Mouse (Mus musculus): ENCODE data around the gene Scn4b. TPM values are rescaled to one million over a fixed set of nuclear protein-coding genes. Genes with fewer than 3 reads are reported as not detected.

Gene Scn4b
- polyA plus RNA-seq (2015; fragmentation: Nextera tagmentation; extraction: Ambion mirVana), result 0.48 and 0.65 TPM in 2 replicates

GRCm38 (mm10) chr9:45138191-45139032 lies at the start of gene Scn4b:
Scn4b (plus strand) TSS chr9:45138395.
- Histone ChIP-seq H3K27me3 (peaks cover 88% of the 10 kb centered on the region), H3K4me2 (peak within 1 kb of the TSS; percentile 71), H3K4me1 (peaks cover 14% of the 10 kb centered on the region), H3K4me3 (peak within 1 kb of the TSS; percentile 38), H3K27ac (no peak within 1 kb of the TSS), H3K9ac (no peak within 1 kb of the TSS), H3K36me3 (no peaks in the 10 kb centered on the region), H3K9me3 (no peaks in the 10 kb centered on the region)
- WGBS, result under 1% methylated on average over 72 of the region's 76 CpGs
- peak; percentile 33; the same call in 1 of the 2 replicates for ATAC-seq (ENCODE audit: borderline replicate concordance, extremely low read depth, low FRiP score, low TSS enrichment)

- H3K27me3 ChIP-seq, result no peaks in the 10 kb centered on the region
- H3K9me3 ChIP-seq, result no peaks in the 10 kb centered on the region
- no peak overlapping the region for H3K4me2 ChIP-seq
- no peak for ATAC-seq (ENCODE audit: borderline replicate concordance, extremely low read depth, low FRiP score, low TSS enrichment)
- no peaks in the 10 kb centered on the region for H3K4me1 ChIP-seq
- WGBS, result 53% methylated on average over 3 of the region's 3 CpGs
- H3K9ac ChIP-seq, result no peak overlapping the region
- H3K36me3 ChIP-seq, result no peaks in the 10 kb centered on the region
- H3K27ac ChIP-seq, result no peak overlapping the region
- no peak overlapping the region for H3K4me3 ChIP-seq
These were observed 47.4 kb upstream of the Scn4b start for GRCm38 (mm10) chr9:45090811-45091210.

DNA sequence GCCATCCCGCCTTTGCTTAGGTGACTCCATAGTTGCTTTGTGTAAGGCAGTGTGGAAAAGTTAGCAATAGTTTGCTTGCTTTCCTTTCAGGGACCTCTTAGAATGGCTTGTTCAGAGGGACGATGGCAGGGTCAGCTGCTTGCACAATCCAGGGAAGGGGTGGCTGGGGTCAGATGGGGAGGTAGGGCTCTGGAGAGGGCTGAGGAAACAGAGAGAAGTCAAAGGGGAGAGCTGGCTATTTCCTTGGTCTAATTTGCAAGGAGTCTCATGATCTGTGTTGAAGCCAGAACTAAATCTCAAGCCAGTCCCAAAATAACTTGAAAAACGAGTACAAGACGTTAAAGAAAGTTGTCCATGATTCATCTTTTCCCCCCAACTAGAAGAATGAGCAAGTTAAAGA lies 45.6 kb upstream of the Scn4b start:
- Histone ChIP-seq H3K27ac (no peak overlapping the region), H3K4me1 (no peaks in the 10 kb centered on the region), H3K4me2 (no peak overlapping the region), H3K9ac (no peak overlapping the region), H3K9me3 (no peaks in the 10 kb centered on the region), H3K4me3 (no peak overlapping the region), H3K27me3 (no peaks in the 10 kb centered on the region), H3K36me3 (no peaks in the 10 kb centered on the region)
- 36% methylated on average over 4 of the region's 4 CpGs for WGBS
- ATAC-seq (ENCODE audit: borderline replicate concordance, extremely low read depth, low FRiP score, low TSS enrichment), result no peak

GRCm38 (mm10) chr9:45095149-45095937 lies 42.9 kb upstream of the Scn4b start:
- H3K9me3 ChIP-seq, result no peaks in the 10 kb centered on the region
- H3K4me3 ChIP-seq, result no peak overlapping the region
- no peak overlapping the region for H3K4me2 ChIP-seq
- H3K36me3 ChIP-seq, result no peaks in the 10 kb centered on the region
- H3K27ac ChIP-seq, result no peak overlapping the region
- no peaks in the 10 kb centered on the region for H3K4me1 ChIP-seq
- WGBS, result 63% methylated on average over 6 of the region's 6 CpGs
- no peaks in the 10 kb centered on the region for H3K27me3 ChIP-seq
- H3K9ac ChIP-seq, result no peak overlapping the region
- no peak for ATAC-seq (ENCODE audit: borderline replicate concordance, extremely low read depth, low FRiP score, low TSS enrichment)

- Histone ChIP-seq H3K27me3 (no peaks in the 10 kb centered on the region), H3K4me3 (no peak overlapping the region), H3K27ac (no peak overlapping the region), H3K4me1 (no peaks in the 10 kb centered on the region), H3K9ac (no peak overlapping the region), H3K9me3 (no peaks in the 10 kb centered on the region), H3K4me2 (no peak overlapping the region), H3K36me3 (no peaks in the 10 kb centered on the region)
- ATAC-seq (ENCODE audit: borderline replicate concordance, extremely low read depth, low FRiP score, low TSS enrichment), result no peak
- WGBS, result 72% methylated on average over 5 of the region's 5 CpGs
These were observed 40.3 kb upstream of the Scn4b start for GRCm38 (mm10) chr9:45097877-45098276.

DNA sequence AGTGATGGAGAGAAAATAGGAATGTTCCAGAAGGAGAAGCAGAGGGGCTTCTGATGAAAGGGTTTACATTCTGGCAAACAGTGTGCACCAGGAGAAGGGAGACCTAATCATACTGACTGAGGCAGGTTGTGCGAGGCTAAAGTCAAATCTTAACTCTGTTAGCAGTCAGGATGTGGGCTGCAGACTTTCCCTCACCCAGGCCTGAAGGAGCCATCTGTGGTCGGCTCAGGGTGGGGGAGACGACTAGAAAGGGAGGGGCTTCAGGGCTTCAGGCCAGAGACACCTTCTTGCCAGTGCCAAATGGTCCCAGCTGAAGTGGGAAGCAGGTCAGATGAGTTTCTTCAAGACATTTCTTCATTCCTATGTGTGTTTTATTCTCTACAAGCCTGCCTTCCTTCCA lies 39.8 kb upstream of the Scn4b start:
- 40% methylated on average over 3 of the region's 3 CpGs for WGBS
- Histone ChIP-seq H3K36me3 (no peaks in the 10 kb centered on the region), H3K4me1 (no peaks in the 10 kb centered on the region), H3K27me3 (no peaks in the 10 kb centered on the region), H3K27ac (no peak overlapping the region), H3K4me2 (no peak overlapping the region), H3K9me3 (no peaks in the 10 kb centered on the region), H3K9ac (no peak overlapping the region), H3K4me3 (no peak overlapping the region)
- no peak for ATAC-seq (ENCODE audit: borderline replicate concordance, extremely low read depth, low FRiP score, low TSS enrichment)

- Histone ChIP-seq H3K27ac (no peak overlapping the region), H3K9ac (no peak overlapping the region), H3K4me3 (no peak overlapping the region), H3K4me2 (no peak overlapping the region), H3K9me3 (no peaks in the 10 kb centered on the region), H3K36me3 (no peaks in the 10 kb centered on the region), H3K27me3 (no peaks in the 10 kb centered on the region), H3K4me1 (no peaks in the 10 kb centered on the region)
- WGBS, result 80% methylated on average over 1 of the region's 1 CpGs
- no peak for ATAC-seq (ENCODE audit: borderline replicate concordance, extremely low read depth, low FRiP score, low TSS enrichment)
These were observed 35.7 kb upstream of the Scn4b start for GRCm38 (mm10) chr9:45102528-45102927.

- no peak for ATAC-seq (ENCODE audit: borderline replicate concordance, extremely low read depth, low FRiP score, low TSS enrichment)
- H3K4me1 ChIP-seq, result no peaks in the 10 kb centered on the region
- WGBS, result 45% methylated on average over 11 of the region's 11 CpGs
- H3K9me3 ChIP-seq, result no peaks in the 10 kb centered on the region
- no peaks in the 10 kb centered on the region for H3K27me3 ChIP-seq
- no peak overlapping the region for H3K4me2 ChIP-seq
- H3K27ac ChIP-seq, result no peak overlapping the region
- no peak overlapping the region for H3K4me3 ChIP-seq
- H3K36me3 ChIP-seq, result no peaks in the 10 kb centered on the region
- H3K9ac ChIP-seq, result no peak overlapping the region
These were observed 34.8 kb upstream of the Scn4b start for GRCm38 (mm10) chr9:45103211-45103979.

DNA sequence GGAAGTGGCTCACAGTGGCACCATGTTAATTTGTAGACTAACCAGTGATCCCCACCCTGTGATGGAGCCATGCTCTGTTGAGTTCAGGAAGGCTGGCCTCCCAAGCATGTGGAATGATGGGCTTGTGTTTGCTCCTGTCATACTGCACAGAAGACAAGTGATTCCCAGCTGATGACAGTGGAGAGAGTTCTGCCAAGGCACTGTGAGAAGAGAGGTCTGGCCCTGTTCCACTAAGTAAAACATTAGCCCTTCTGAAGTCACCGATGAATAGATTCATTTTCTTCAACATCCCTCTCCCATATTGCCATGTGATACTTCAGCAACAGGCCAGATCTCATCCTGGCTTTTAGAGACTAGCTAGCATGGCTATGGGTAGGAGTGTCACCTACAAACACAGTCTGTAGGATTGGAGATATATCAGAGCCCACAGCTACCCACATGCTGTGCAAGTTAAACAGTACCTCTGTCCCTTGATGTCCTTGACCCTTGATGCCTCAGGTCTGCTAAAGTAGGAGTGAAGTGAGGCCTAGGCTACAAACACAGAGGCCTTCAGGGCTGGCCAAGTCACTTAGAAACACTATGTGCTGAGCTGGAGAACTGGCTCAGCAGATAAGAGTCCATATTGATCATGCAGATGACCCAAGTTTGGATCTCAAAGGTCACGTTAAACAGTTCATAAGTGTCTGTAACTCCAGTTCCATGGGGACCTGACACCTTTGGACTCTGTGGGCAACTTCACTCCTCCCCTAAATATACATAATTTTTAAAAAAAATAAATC lies 32.4 kb upstream of the Scn4b start:
- H3K4me1 ChIP-seq, result no peaks in the 10 kb centered on the region
- no peak overlapping the region for H3K4me2 ChIP-seq
- no peaks in the 10 kb centered on the region for H3K27me3 ChIP-seq
- no peaks in the 10 kb centered on the region for H3K36me3 ChIP-seq
- H3K27ac ChIP-seq, result no peak overlapping the region
- H3K9me3 ChIP-seq, result no peaks in the 10 kb centered on the region
- 78% methylated on average over 2 of the region's 2 CpGs for WGBS
- H3K9ac ChIP-seq, result no peak overlapping the region
- no peak overlapping the region for H3K4me3 ChIP-seq
- ATAC-seq (ENCODE audit: borderline replicate concordance, extremely low read depth, low FRiP score, low TSS enrichment), result no peak

DNA sequence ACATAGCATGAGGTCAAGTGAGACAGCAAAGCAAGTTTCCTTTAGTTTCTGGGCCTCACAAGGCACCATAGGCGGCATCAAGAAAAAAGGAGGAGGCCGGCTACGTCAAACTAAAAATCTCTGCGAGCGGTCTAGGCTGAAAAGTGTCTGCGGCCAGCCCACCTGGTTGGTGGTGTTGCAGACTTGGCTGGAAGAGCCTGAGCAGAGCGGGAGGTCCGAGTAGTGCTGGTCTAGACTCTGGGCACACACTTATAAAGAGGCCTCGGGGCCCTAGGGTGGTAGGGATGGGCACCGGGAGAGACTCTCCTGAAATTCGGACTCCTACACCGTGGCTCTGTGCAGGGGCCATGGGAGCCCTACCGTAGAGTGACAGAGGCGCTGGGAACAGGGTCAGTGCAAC lies 22.5 kb upstream of the Scn4b start:
- H3K9ac ChIP-seq, result no peak overlapping the region
- no peak overlapping the region for H3K27ac ChIP-seq
- no peaks in the 10 kb centered on the region for H3K36me3 ChIP-seq
- peak; percentile 73; the same call in 1 of the 2 replicates for ATAC-seq (ENCODE audit: borderline replicate concordance, extremely low read depth, low FRiP score, low TSS enrichment)
- H3K9me3 ChIP-seq, result no peaks in the 10 kb centered on the region
- H3K4me2 ChIP-seq, result peak overlapping the region; percentile 61
- peak overlapping the region; percentile 39 for H3K4me3 ChIP-seq
- peaks cover 12% of the 10 kb centered on the region for H3K4me1 ChIP-seq
- 4% methylated on average over 14 of the region's 14 CpGs for WGBS
- no peaks in the 10 kb centered on the region; the same call in 1 of the 2 replicates for H3K27me3 ChIP-seq

DNA sequence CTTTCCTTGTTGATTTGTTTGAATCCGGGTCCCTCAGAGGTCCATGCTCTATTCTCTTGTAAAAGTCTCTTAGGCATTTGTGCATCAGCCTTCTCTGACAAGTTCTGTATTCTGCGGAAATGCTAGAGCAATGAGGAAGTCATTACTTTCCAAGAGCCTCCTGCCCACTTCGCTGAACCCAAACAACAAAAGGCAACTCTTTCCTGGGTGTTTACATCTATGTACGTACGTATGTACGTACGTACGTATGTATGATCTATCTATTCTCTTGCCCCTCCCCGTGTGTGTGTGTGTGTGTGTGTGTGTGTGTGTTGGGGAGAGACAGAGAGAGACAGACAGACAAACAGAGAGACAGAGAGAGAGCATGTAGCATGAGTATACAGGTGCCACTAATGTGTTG lies 21.4 kb upstream of the Scn4b start:
- WGBS, result 47% methylated on average over 9 of the region's 9 CpGs
- no peak for ATAC-seq (ENCODE audit: borderline replicate concordance, extremely low read depth, low FRiP score, low TSS enrichment)
- no peaks in the 10 kb centered on the region; the same call in 1 of the 2 replicates for H3K27me3 ChIP-seq
- no peak overlapping the region for H3K4me2 ChIP-seq
- no peak overlapping the region for H3K9ac ChIP-seq
- H3K27ac ChIP-seq, result no peak overlapping the region
- no peaks in the 10 kb centered on the region for H3K36me3 ChIP-seq
- H3K9me3 ChIP-seq, result no peaks in the 10 kb centered on the region
- H3K4me3 ChIP-seq, result no peak overlapping the region
- peaks cover 13% of the 10 kb centered on the region for H3K4me1 ChIP-seq

Measured in lung, embryonic 15.5 days (tissue).